Mouse (Mus musculus) hindbrain, embryonic 16.5 days (tissue): Measurements from ENCODE around the gene Svbp. TPM values are rescaled to one million over a fixed set of nuclear protein-coding genes. Genes with fewer than 3 reads are reported as not detected.

ENCODE experiments used
- ATAC-seq: fragments of 200-750 bp; cut with Nextera tagmentation; 2 replicates; pipeline ENCODE4 v1.8.0; 2017; ENCODE audit warnings: moderate TSS enrichment, moderate library complexity
- H3K27ac ChIP-seq: fragments of 300-500 bp; sonication (generic); 2 replicates; pipeline ENCODE4 v1.5.1; 2014; ENCODE audit warnings: low read depth, mild to moderate bottlenecking, control low read depth, low read length, moderate library complexity
- H3K27me3 ChIP-seq: fragments of 300-500 bp; sonication (generic); replicated peaks from 2 replicates; pipeline ENCODE4 v1.6.1; 2014; ENCODE audit warnings: low read length; ENCODE audit not compliant: control insufficient read depth, insufficient read depth
- H3K36me3 ChIP-seq: fragments of 300-500 bp; sonication (generic); 2 replicates; pipeline ENCODE4 v1.6.1; 2014; ENCODE audit warnings: mild to moderate bottlenecking, low read length, moderate library complexity, mixed read lengths; ENCODE audit not compliant: control insufficient read depth, insufficient read depth
- H3K4me1 ChIP-seq: fragments of 300-500 bp; sonication (generic); 2 replicates; pipeline ENCODE4 v1.6.1; 2014; ENCODE audit warnings: low read depth, low read length; ENCODE audit not compliant: control insufficient read depth, insufficient read depth
- H3K4me2 ChIP-seq: fragments of 300-500 bp; sonication (generic); 2 replicates; pipeline ENCODE4 v1.6.1; 2014; ENCODE audit warnings: mild to moderate bottlenecking, low read length, control low read depth, moderate library complexity
- H3K4me3 ChIP-seq: fragments of 300-500 bp; sonication (generic); 2 replicates; pipeline ENCODE4 v1.5.1; 2014; ENCODE audit warnings: mild to moderate bottlenecking, low read length, control low read depth, moderate library complexity
- H3K9ac ChIP-seq: fragments of 300-500 bp; sonication (generic); 2 replicates; pipeline ENCODE4 v1.6.1; 2014; ENCODE audit warnings: low read depth, mild to moderate bottlenecking, control low read depth, low read length, moderate library complexity
- H3K9me3 ChIP-seq: fragments of 300-500 bp; sonication (generic); 2 replicates; pipeline ENCODE4 v1.6.1; 2014; ENCODE audit warnings: mild to moderate bottlenecking, low read length, moderate library complexity; ENCODE audit not compliant: control insufficient read depth
- WGBS: fragments of 180-500 bp; shearing (Covaris S2); extraction: QIAGEN DNeasy Blood & Tissue Kit; methylation state at CpG from one replicate; pipeline ENCODE4 v1.1.7; 2014; 5-methylcytosine and 5-hydroxymethylcytosine counted together
- polyA plus RNA-seq: library from polyadenylated mRNA; unstranded; fragments of >200 nt; fragmentation: Nextera tagmentation; extraction: Ambion mirVana; gene quantifications from 2 replicates; pipeline ENCODE4 v1.2.1, GENCODE M21; 2015

Gene Svbp
- polyA plus RNA-seq, 1 experiment from 2014 or later: 197 TPM

DNA sequence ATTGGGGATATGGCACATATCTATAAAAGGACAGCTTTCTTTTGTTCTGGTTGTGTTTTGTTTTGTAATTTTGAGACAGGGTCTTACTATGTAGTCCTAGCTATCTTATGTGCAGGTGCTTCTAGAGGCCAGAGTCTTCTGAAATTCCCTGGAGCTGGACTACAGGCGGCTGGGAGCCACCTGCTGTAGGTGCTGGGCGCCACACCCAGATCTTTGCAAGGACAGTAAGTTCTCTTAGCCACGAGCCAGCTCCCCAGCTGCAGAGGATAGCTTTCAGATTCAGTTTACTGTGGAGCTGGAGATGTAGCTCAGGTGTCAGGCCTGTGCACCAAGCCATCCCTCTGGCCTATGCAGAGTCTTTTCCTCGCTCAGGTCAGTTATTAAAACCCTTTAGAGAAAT, 28.0 kb upstream of the Svbp start:
- no peak for ATAC-seq

DNA sequence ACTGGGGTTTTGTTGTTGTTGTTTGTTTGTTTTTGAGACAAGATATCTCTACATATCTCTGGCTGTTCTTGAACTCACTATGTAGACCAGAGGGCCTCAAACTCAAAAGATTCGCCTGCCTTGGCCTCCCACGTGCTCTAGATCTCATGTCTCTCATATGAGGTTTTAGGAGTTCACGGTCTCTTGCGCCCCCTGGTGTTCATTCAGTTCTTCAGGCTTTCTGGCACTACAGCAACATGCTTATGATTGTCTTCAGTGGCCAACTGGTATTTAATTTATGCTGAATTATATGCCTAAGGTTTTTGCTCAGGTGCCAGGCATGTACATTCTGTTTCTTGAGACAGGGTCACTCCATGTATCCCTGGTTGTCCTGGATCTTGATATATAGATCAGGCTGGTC, 27.4 kb upstream of the Svbp start:
- peaks cover 2% of the 10 kb centered on the region for H3K4me1 ChIP-seq
- H3K4me3 ChIP-seq: no peak overlapping the region
- H3K36me3 ChIP-seq: no peaks in the 10 kb centered on the region; the same call in 1 of the 2 replicates
- H3K4me2 ChIP-seq: no peak overlapping the region
- ATAC-seq: peak; percentile 53; the same call in 1 of the 2 replicates
- H3K9ac ChIP-seq: no peak overlapping the region
- 2% methylated on average over 4 of the region's 4 CpGs for WGBS
- H3K9me3 ChIP-seq: no peaks in the 10 kb centered on the region
- H3K27ac ChIP-seq: no peak overlapping the region
- H3K27me3 ChIP-seq: no peaks in the 10 kb centered on the region

More for the DNA sequence above, 28.0 kb upstream of the Svbp start:
- Histone ChIP-seq H3K36me3 (no peaks in the 10 kb centered on the region; the same call in 1 of the 2 replicates), H3K4me3 (no peak overlapping the region), H3K9ac (no peak overlapping the region), H3K4me2 (no peak overlapping the region), H3K27ac (no peak overlapping the region), H3K4me1 (no peaks in the 10 kb centered on the region), H3K9me3 (no peaks in the 10 kb centered on the region), H3K27me3 (no peaks in the 10 kb centered on the region)
- WGBS: 92% methylated on average over 4 of the region's 4 CpGs

DNA sequence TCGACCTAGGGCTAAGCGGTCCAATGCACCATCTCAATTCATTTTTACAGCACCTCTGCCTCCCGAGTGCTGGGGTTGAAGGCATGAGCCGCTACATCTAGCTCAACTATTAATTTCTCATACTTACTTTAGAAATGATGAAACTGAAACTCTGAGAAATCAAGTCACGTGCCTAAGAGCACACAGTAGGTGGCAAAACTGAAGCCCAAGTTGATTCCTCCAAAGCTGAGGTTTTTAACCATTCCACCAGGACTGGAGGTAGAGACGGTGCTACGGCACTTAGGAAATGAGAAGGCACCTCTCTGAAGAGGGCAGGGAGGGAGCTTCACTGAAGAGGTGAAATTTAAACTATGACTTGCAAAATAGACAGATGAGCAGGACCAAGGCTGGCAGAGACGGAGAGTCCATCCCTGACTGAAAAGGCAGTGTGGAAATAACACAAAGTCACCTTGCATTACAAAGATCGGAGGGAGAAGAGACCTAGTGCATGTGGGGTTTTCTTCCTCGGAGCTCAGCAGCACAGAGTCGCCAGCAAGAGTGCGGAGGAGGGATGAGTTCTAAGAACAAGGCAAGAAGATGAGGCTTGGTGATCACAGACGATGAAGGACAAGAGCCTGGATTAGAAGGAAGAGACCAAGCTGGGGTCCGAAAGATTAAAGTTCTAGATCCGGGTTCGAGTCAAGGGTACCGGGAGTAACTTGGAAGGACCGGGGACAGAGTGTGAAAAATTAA, 22.0 kb upstream of the Svbp start:
- WGBS: 38% methylated on average over 18 of the region's 18 CpGs

DNA sequence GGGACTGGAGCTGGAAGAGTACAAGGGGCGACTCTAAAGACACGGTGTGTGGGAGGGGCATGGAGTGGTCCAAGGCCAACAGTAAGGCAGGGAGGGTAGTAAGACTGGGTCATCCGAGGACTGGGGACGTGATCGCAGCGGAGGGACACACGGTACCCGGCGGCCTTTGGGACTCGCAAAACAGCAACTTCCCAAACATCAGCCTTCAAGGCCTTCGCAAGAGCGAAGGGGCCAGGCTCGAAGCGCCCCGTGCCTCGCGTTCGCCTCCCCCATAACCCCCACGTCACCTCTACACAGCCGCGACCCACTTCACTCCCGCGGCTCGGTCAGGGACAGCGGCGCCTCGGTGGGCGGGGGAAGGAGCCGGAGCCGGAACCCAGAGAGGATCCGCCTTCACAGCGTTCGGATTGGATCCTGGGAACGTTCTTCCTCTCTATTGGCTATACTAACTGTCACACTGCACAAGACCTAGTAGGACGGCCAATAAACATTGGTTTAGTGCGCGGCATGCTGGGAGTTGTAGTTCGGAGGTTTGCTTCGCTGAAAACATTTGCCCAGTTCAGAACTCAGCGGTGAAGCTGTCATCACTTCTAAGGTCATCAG, 21.2 kb upstream of the Svbp start, which contains the start of gene Zfp691:
TSS of gene Zfp691 (minus strand) at position 345 of the 603 bp plus-strand sequence.
- Histone ChIP-seq H3K4me1 (peaks cover 13% of the 10 kb centered on the region), H3K36me3 (no peaks in the 10 kb centered on the region; the same call in 1 of the 2 replicates), H3K27ac (peak within 1 kb of the TSS; percentile 74), H3K9ac (peak within 1 kb of the TSS; percentile 83), H3K9me3 (no peaks in the 10 kb centered on the region), H3K4me2 (peak within 1 kb of the TSS; percentile 84), H3K27me3 (no peaks in the 10 kb centered on the region), H3K4me3 (peak within 1 kb of the TSS; percentile 62)
- ATAC-seq: peak; percentile 100
- WGBS: under 1% methylated on average over 40 of the region's 40 CpGs

More for the DNA sequence above, 22.0 kb upstream of the Svbp start:
- H3K9ac ChIP-seq: peak overlapping the region; percentile 83
- no peaks in the 10 kb centered on the region for H3K9me3 ChIP-seq
- no peaks in the 10 kb centered on the region; the same call in 1 of the 2 replicates for H3K36me3 ChIP-seq
- ATAC-seq: no peak
- no peaks in the 10 kb centered on the region for H3K27me3 ChIP-seq
- H3K27ac ChIP-seq: peak overlapping the region; percentile 74
- peak overlapping the region; percentile 84 for H3K4me2 ChIP-seq
- peaks cover 13% of the 10 kb centered on the region for H3K4me1 ChIP-seq
- H3K4me3 ChIP-seq: peak overlapping the region; percentile 62

DNA sequence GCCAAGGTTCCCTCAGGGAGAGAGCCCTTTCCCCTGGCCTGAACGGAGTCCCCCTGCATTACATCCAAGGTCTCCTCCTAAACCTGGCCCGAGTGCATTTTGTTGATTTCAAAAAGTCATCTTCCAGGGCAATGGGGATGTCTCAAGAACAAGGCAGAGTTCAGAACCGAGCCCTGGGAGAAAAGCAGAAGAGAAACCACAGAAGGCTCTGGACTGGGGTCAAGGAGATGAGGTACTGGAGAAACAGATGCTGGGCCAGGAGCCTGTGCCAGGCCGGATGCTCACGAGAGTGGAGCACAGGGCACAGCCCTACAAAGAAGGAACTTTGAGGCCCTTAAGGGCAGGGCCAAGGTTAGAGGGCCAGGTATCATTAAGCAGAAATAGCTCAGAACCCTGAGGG, 17.4 kb upstream of the Svbp start:
- peaks cover 11% of the 10 kb centered on the region for H3K4me1 ChIP-seq
- H3K4me2 ChIP-seq: no peak overlapping the region
- H3K4me3 ChIP-seq: no peak overlapping the region
- H3K27me3 ChIP-seq: no peaks in the 10 kb centered on the region
- no peak for ATAC-seq
- 78% methylated on average over 5 of the region's 5 CpGs for WGBS
- H3K9me3 ChIP-seq: no peaks in the 10 kb centered on the region
- no peaks in the 10 kb centered on the region for H3K36me3 ChIP-seq
- H3K27ac ChIP-seq: no peak overlapping the region
- H3K9ac ChIP-seq: no peak overlapping the region

DNA sequence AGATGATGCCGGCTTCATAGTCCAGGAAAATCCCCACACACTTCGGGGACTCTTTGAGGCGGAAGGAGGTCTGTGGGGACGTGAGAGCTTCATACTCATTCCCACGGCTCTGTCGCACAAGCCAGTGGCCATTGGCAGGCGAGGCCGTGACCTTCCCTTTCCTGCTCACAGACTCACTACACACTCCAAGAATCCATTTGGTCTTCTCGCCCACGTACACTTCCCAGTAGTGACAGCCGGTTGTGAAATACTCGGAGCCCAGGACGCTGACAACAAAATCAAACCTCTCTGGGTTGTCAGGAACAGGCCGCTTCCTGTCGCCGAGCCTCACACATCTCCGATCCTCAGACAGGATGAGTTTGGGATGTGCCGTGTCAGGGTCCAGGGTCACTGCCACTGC, 16.8 kb upstream of the Svbp start:
- H3K4me2 ChIP-seq: no peak overlapping the region
- no peaks in the 10 kb centered on the region for H3K9me3 ChIP-seq
- no peak overlapping the region for H3K9ac ChIP-seq
- ATAC-seq: no peak
- no peak overlapping the region for H3K27ac ChIP-seq
- H3K4me3 ChIP-seq: no peak overlapping the region
- peaks cover 5% of the 10 kb centered on the region for H3K4me1 ChIP-seq
- no peaks in the 10 kb centered on the region for H3K36me3 ChIP-seq
- H3K27me3 ChIP-seq: no peaks in the 10 kb centered on the region
- 78% methylated on average over 18 of the region's 18 CpGs for WGBS

DNA sequence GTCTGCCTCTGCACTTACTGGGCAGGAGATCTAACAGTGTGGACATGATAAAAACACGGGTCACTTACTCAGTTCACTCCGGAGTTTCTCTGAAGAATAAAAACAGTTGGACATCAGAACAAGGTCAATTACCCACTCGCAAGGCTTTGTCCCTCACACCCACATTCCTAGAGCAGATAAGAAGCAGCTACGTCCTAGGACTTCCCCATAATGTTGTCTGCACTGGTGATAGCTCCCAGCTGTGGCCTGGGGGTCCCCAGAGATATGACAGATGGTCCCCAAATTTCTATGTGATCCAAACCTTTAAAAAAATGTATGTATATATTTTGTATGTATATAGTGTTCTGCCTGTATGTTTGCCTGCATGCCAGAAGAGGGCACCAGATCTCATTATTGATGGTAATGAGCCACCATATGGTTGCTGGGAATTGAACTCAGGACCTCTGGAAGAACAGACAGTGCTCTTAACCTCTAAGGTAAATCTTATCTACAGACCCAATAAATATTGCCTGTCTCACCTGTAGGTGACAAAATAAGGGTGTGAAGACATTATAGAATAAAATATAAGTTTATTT, 14.9 kb upstream of the Svbp start:
- no peaks in the 10 kb centered on the region for H3K27me3 ChIP-seq
- no peak overlapping the region for H3K27ac ChIP-seq
- no peaks in the 10 kb centered on the region for H3K4me1 ChIP-seq
- no peak overlapping the region for H3K4me2 ChIP-seq
- H3K4me3 ChIP-seq: no peak overlapping the region
- H3K9me3 ChIP-seq: no peaks in the 10 kb centered on the region
- no peak for ATAC-seq
- H3K9ac ChIP-seq: no peak overlapping the region
- H3K36me3 ChIP-seq: no peaks in the 10 kb centered on the region
- 53% methylated on average over 4 of the region's 4 CpGs for WGBS

DNA sequence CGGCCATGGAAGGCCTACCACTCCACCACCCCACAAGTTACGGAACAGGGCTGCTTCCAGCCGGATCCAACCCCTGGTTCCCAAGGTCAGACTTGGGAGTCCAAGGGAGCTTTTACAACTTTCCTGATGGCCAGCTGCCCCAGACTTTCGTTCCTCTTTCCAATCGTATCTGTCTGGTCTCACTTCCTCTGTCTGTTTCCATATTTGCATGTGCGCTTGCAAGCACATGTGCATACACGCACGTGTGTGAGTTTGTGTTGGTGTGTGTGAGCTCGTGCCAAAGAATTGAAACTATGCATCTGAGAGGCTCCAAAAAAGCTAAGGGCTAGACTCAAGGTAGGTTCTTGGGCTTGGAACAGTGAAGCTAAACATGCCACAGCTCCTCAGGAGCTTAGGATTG, 13.7 kb upstream of the Svbp start:
- Histone ChIP-seq H3K4me2 (no peak overlapping the region), H3K27me3 (no peaks in the 10 kb centered on the region), H3K36me3 (no peaks in the 10 kb centered on the region), H3K27ac (no peak overlapping the region), H3K4me1 (no peaks in the 10 kb centered on the region), H3K9ac (no peak overlapping the region), H3K9me3 (no peaks in the 10 kb centered on the region), H3K4me3 (no peak overlapping the region)
- no peak for ATAC-seq
- 92% methylated on average over 9 of the region's 9 CpGs for WGBS

DNA sequence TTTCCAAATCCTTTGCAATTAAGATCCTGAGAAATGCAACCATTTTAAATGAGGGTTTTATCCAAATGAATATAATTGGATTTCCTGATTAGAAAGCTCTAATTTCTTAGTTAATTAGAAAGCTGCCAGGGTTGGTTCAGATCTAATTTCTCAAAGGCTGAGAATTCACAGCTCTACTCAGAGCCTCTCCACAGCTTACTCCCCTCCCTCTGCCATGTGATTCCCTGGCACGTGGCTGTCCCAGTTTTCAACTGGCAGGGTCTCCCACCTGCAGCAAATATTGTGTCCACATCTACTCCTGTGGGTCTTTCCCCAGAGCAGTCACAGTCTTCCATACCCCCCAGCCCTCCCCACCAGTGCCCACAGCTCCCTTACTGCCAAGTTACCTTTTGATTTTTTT, 11.6 kb upstream of the Svbp start:
- 33% methylated on average over 1 of the region's 1 CpGs for WGBS
- H3K4me1 ChIP-seq: no peaks in the 10 kb centered on the region
- no peaks in the 10 kb centered on the region for H3K9me3 ChIP-seq
- H3K4me3 ChIP-seq: no peak overlapping the region
- no peak overlapping the region for H3K4me2 ChIP-seq
- no peak overlapping the region for H3K9ac ChIP-seq
- no peaks in the 10 kb centered on the region for H3K36me3 ChIP-seq
- H3K27ac ChIP-seq: no peak overlapping the region
- ATAC-seq: 0 out of 2 replicates have a peak, but pooled peaks have one; percentile 53
- H3K27me3 ChIP-seq: no peaks in the 10 kb centered on the region
